Mouse (Mus musculus) hindbrain, embryonic 11.5 days (tissue): ENCODE measurements around the gene Slc16a3. TPM values are rescaled to one million over a fixed set of nuclear protein-coding genes. Genes with fewer than 3 reads are reported as not detected.
A peak's percentile ranks its signal among the peaks of the same experiment; 100 is the strongest.

ENCODE experiments used
- ATAC-seq: fragments of 200-750 bp; cut with Nextera tagmentation; 2 replicates; pipeline ENCODE4 v1.8.0; 2017; ENCODE audit warnings: mild to moderate bottlenecking, moderate TSS enrichment, moderate library complexity; ENCODE audit not compliant: low FRiP score
- DNase-seq: peaks from one replicate; pipeline ENCODE4 v3.0.0-alpha.2; 2015; ENCODE audit warnings: low spot score
- H3K27ac ChIP-seq: fragments of 300-500 bp; sonication (generic); 2 replicates; pipeline ENCODE4 v1.5.1; 2014; ENCODE audit warnings: mild to moderate bottlenecking, low read depth, low read length
- H3K27me3 ChIP-seq: fragments of 300-500 bp; sonication (generic); 2 replicates; pipeline ENCODE4 v1.6.1; 2014; ENCODE audit warnings: mild to moderate bottlenecking, low read length, moderate library complexity, mixed read lengths; ENCODE audit not compliant: control insufficient read depth, insufficient read depth
- H3K36me3 ChIP-seq: fragments of 300-500 bp; sonication (generic); 2 replicates; pipeline ENCODE4 v1.6.1; 2014; ENCODE audit warnings: mild to moderate bottlenecking, low read length, moderate library complexity, mixed read lengths; ENCODE audit not compliant: control insufficient read depth, insufficient read depth
- H3K4me1 ChIP-seq: fragments of 300-500 bp; sonication (generic); replicated peaks from 2 replicates; pipeline ENCODE4 v1.6.1; 2014; ENCODE audit warnings: low read length, mixed read lengths; ENCODE audit not compliant: control insufficient read depth, insufficient read depth
- H3K4me2 ChIP-seq: fragments of 300-500 bp; sonication (generic); replicated peaks from 2 replicates; pipeline ENCODE4 v1.6.1; 2014; ENCODE audit warnings: mild to moderate bottlenecking, low read depth, low read length
- H3K4me3 ChIP-seq: fragments of 300-500 bp; sonication (generic); 2 replicates; pipeline ENCODE4 v1.5.1; 2014; ENCODE audit warnings: low read depth, low read length
- H3K9ac ChIP-seq: fragments of 300-500 bp; sonication (generic); 2 replicates; pipeline ENCODE4 v1.6.1; 2014; ENCODE audit warnings: low read depth, low read length
- H3K9me3 ChIP-seq: fragments of 300-500 bp; sonication (generic); 2 replicates; pipeline ENCODE4 v1.6.1; 2016; ENCODE audit warnings: low read length; ENCODE audit not compliant: control insufficient read depth
- WGBS: fragments of 180-500 bp; shearing (Covaris S2); extraction: QIAGEN DNeasy Blood & Tissue Kit; methylation state at CpG from one replicate; pipeline ENCODE4 v1.1.7; 2014; 5-methylcytosine and 5-hydroxymethylcytosine counted together
- polyA plus RNA-seq: library from polyadenylated mRNA; unstranded; fragments of >200 nt; fragmentation: Nextera tagmentation; extraction: Ambion mirVana; gene quantifications from 2 replicates; pipeline ENCODE4 v1.2.1, GENCODE M21; 2014

Slc16a3 gene
- polyA plus RNA-seq, 1 experiment from 2014 or later, result 25.8 TPM

DNA sequence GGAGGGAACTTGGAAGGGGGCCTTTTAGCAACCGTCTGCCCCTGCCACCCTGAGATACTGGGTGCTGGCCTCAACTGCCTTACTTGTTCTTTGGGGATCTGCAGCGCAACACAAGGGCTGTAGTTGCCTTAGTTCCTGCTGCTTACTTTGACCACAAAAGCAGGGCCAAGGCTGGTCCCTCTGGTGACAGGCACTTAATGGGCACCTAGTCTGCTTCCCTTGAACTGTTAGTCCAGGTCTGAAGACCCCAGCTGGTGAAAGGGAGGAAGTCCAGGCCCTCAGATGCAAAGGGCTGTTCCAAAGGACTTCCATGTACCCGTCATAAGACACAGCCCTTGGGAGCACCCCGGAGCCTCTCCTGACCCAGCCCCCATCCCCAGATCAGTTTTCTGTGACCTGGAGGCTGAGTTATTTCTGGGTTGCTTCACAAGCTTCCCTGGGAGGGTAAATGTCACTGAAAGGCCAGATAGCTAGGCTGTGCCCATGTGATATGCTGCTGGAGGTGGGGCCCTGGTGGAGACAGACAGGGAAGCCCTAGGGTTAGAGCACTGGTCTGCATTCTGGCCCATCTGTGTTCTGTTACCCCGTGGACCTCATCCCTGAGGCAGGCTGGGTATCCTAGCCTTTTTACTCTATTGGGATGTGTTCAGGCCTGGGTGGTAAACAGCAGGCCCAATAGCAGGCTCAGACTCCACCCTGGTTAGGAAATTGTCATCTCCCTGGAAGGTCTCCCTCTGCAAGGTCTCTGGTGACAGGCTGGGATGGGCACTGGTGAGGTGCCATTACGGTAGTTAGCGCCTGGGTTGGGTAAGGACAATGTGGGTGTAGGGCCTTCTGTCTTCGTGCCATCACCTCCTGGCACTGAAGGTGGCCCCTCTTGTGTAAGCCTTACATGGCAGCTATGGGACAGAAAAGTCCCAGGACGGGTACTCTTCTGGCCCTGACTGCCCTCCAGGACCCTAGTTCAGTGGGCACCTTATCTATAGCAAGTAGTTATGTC lies 3.8 kb downstream of the Slc16a3 start:
- H3K4me1 ChIP-seq, result peaks cover 13% of the 10 kb centered on the region
- 79% methylated on average over 9 of the region's 9 CpGs for WGBS
- H3K4me3 ChIP-seq, result no peak overlapping the region; the same call in 1 of the 2 replicates
- H3K9ac ChIP-seq, result peak overlapping the region; percentile 54; the same call in 1 of the 2 replicates
- peaks cover 5% of the 10 kb centered on the region; the same call in 1 of the 2 replicates for H3K36me3 ChIP-seq
- H3K27ac ChIP-seq, result 0 out of 2 replicates have a peak overlapping the region, but pooled peaks have one; percentile 5
- no peak for ATAC-seq
- H3K27me3 ChIP-seq, result peaks cover 4% of the 10 kb centered on the region; the same call in 1 of the 2 replicates
- peak; percentile 30 for DNase-seq
- H3K9me3 ChIP-seq, result no peaks in the 10 kb centered on the region
- H3K4me2 ChIP-seq, result peak overlapping the region; percentile 52

DNA sequence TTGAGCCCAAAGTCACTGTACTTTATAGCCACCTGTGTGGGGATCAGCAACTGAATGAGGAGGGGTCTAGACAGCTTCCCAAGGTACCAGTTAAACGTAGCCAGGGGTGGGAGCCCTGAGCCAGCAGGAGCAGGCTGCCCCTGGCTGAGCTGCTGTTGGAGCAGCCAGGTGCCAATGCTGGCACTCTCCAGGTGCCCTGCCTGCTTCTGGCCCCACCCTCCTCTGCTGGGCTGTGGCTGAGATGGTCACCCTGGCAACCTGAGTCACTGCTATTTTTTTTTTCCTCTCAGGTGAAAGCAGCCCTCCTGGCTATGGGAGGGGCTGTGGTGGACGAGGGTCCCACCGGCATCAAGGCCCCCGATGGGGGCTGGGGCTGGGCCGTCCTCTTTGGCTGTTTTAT lies 6.7 kb downstream of the Slc16a3 start:
- H3K4me3 ChIP-seq, result no peak overlapping the region
- DNase-seq (no peak), ATAC-seq (no peak)
- no peak overlapping the region for H3K9ac ChIP-seq
- no peaks in the 10 kb centered on the region for H3K27me3 ChIP-seq
- H3K9me3 ChIP-seq, result no peaks in the 10 kb centered on the region
- peaks cover 7% of the 10 kb centered on the region for H3K4me1 ChIP-seq
- no peak overlapping the region for H3K27ac ChIP-seq
- 84% methylated on average over 5 of the region's 5 CpGs for WGBS
- no peak overlapping the region for H3K4me2 ChIP-seq
- H3K36me3 ChIP-seq, result peaks cover 5% of the 10 kb centered on the region; the same call in 1 of the 2 replicates

- Histone ChIP-seq H3K4me2 (no peak overlapping the region), H3K9ac (no peak overlapping the region), H3K9me3 (no peaks in the 10 kb centered on the region), H3K27ac (no peak overlapping the region), H3K4me1 (peaks cover 7% of the 10 kb centered on the region), H3K27me3 (no peaks in the 10 kb centered on the region), H3K36me3 (peaks cover 5% of the 10 kb centered on the region; the same call in 1 of the 2 replicates), H3K4me3 (no peak overlapping the region)
- DNase-seq (no peak), ATAC-seq (no peak)
- 91% methylated on average over 8 of the region's 8 CpGs for WGBS
These were observed 7.4 kb downstream of the Slc16a3 start for GRCm38 (mm10) chr11:120955701-120956100.

GRCm38 (mm10) chr11:120957052-120957451 lies 8.8 kb downstream of the Slc16a3 start:
- Histone ChIP-seq H3K9me3 (no peaks in the 10 kb centered on the region), H3K4me2 (no peak overlapping the region), H3K27ac (no peak overlapping the region), H3K4me1 (peaks cover 1% of the 10 kb centered on the region; the same call in 1 of the 2 replicates), H3K27me3 (no peaks in the 10 kb centered on the region), H3K4me3 (no peak overlapping the region), H3K36me3 (peaks cover 5% of the 10 kb centered on the region; the same call in 1 of the 2 replicates), H3K9ac (no peak overlapping the region)
- ATAC-seq (no peak), DNase-seq (no peak)
- WGBS, result 84% methylated on average over 8 of the region's 8 CpGs

DNA sequence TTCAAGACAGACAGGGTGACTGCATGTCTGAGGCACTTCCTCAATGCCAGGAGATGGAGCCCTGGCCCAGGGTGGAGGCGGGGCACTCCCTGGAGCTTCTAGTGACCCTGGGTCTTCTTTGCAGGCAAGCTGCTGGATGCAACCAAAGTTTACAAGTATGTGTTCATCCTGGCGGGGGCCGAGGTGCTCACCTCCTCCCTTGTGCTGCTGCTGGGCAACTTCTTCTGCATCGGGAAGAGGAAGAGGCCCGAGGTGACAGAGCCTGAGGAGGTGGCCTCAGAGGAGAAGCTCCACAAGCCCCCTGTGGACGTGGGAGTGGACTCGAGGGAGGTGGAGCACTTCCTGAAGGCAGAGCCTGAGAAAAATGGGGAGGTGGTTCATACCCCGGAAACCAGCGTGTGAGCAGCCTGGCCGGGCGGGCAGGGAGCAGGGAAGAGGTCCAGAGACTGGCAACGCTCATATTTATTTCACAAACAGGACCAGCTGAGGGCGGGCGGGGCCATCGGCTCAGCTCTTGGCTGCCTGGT lies 9.5 kb downstream of the Slc16a3 start:
- Histone ChIP-seq H3K4me3 (no peak overlapping the region), H3K36me3 (peaks cover 5% of the 10 kb centered on the region; the same call in 1 of the 2 replicates), H3K27me3 (no peaks in the 10 kb centered on the region), H3K9me3 (no peaks in the 10 kb centered on the region), H3K4me2 (no peak overlapping the region), H3K9ac (no peak overlapping the region), H3K27ac (no peak overlapping the region), H3K4me1 (no peaks in the 10 kb centered on the region)
- DNase-seq, result no peak
- 75% methylated on average over 15 of the region's 15 CpGs for WGBS
- no peak for ATAC-seq

GRCm38 (mm10) chr11:120959066-120959465 lies 10.8 kb downstream of the Slc16a3 start:
- no peak overlapping the region for H3K27ac ChIP-seq
- no peak overlapping the region for H3K4me2 ChIP-seq
- no peak overlapping the region for H3K9ac ChIP-seq
- H3K36me3 ChIP-seq, result peaks cover 12% of the 10 kb centered on the region
- no peaks in the 10 kb centered on the region for H3K9me3 ChIP-seq
- no peak overlapping the region for H3K4me3 ChIP-seq
- H3K4me1 ChIP-seq, result no peaks in the 10 kb centered on the region
- H3K27me3 ChIP-seq, result no peaks in the 10 kb centered on the region
- ATAC-seq, result no peak
- 88% methylated on average over 18 of the region's 18 CpGs for WGBS
- no peak for DNase-seq

GRCm38 (mm10) chr11:120959564-120959963 lies 11.3 kb downstream of the Slc16a3 start:
- H3K4me3 ChIP-seq, result no peak overlapping the region
- ATAC-seq, result no peak

GRCm38 (mm10) chr11:120960248-120960647 lies 12.0 kb downstream of the Slc16a3 start:
- H3K4me2 ChIP-seq, result no peak overlapping the region
- WGBS, result 58% methylated on average over 1 of the region's 1 CpGs
- no peak for DNase-seq
- H3K9ac ChIP-seq, result no peak overlapping the region
- no peaks in the 10 kb centered on the region for H3K9me3 ChIP-seq
- H3K4me1 ChIP-seq, result no peaks in the 10 kb centered on the region; the same call in 1 of the 2 replicates
- no peak overlapping the region for H3K27ac ChIP-seq
- peaks cover 18% of the 10 kb centered on the region for H3K36me3 ChIP-seq
- ATAC-seq, result no peak
- H3K27me3 ChIP-seq, result no peaks in the 10 kb centered on the region
- no peak overlapping the region for H3K4me3 ChIP-seq

More at GRCm38 (mm10) chr11:120959564-120959963, 11.3 kb downstream of the Slc16a3 start:
- H3K9me3 ChIP-seq, result no peaks in the 10 kb centered on the region
- no peaks in the 10 kb centered on the region for H3K4me1 ChIP-seq
- H3K4me2 ChIP-seq, result no peak overlapping the region
- 84% methylated on average over 3 of the region's 3 CpGs for WGBS
- H3K36me3 ChIP-seq, result peaks cover 16% of the 10 kb centered on the region
- H3K27ac ChIP-seq, result no peak overlapping the region
- DNase-seq, result no peak
- no peaks in the 10 kb centered on the region for H3K27me3 ChIP-seq
- H3K9ac ChIP-seq, result no peak overlapping the region
